Mouse (Mus musculus): ENCODE data around the gene Npas1. TPM values are rescaled to one million over a fixed set of nuclear protein-coding genes. Genes with fewer than 3 reads are reported as not detected.
A peak's percentile ranks its signal among the peaks of the same experiment; 100 is the strongest.

Npas1 gene
- polyA plus RNA-seq, 1 experiment from 2014 or later, result 0.25 TPM

GRCm38 (mm10) chr7:16441241-16441640 lies 36.3 kb downstream of the Npas1 start:
- Histone ChIP-seq H3K27me3 (replicated peaks) (no peaks in the 10 kb centered on the region), H3K4me1 (replicated peaks) (no peaks in the 10 kb centered on the region), H3K9ac (no peak overlapping the region), H3K4me3 (replicated peaks) (no peak overlapping the region), H3K4me2 (replicated peaks) (no peak overlapping the region), H3K36me3 (peaks cover 5% of the 10 kb centered on the region; the same call in 1 of the 2 replicates), H3K27ac (no peak overlapping the region), H3K9me3 (no peaks in the 10 kb centered on the region)
- no peak for ATAC-seq

GRCm38 (mm10) chr7:16435088-16435487 lies 42.4 kb downstream of the Npas1 start:
- no peak overlapping the region for H3K27ac ChIP-seq
- no peak overlapping the region for H3K4me3 ChIP-seq (replicated peaks)
- peaks cover 62% of the 10 kb centered on the region for H3K36me3 ChIP-seq
- no peaks in the 10 kb centered on the region for H3K4me1 ChIP-seq (replicated peaks)
- peak; percentile 29; the same call in 1 of the 2 replicates for ATAC-seq
- H3K4me2 ChIP-seq (replicated peaks), result no peak overlapping the region
- no peaks in the 10 kb centered on the region for H3K27me3 ChIP-seq (replicated peaks)
- no peaks in the 10 kb centered on the region for H3K9me3 ChIP-seq
- WGBS, result 91% methylated on average over 9 of the region's 9 CpGs
- no peak overlapping the region for H3K9ac ChIP-seq

- Histone ChIP-seq H3K4me1 (replicated peaks) (no peaks in the 10 kb centered on the region), H3K36me3 (peaks cover 78% of the 10 kb centered on the region), H3K4me3 (replicated peaks) (no peak overlapping the region), H3K9me3 (no peaks in the 10 kb centered on the region), H3K4me2 (replicated peaks) (no peak overlapping the region), H3K27me3 (replicated peaks) (no peaks in the 10 kb centered on the region), H3K27ac (no peak overlapping the region), H3K9ac (no peak overlapping the region)
- no peak for ATAC-seq
- 66% methylated on average over 3 of the region's 3 CpGs for WGBS
Observed at GRCm38 (mm10) chr7:16433352-16433971, 44.1 kb downstream of the Npas1 start.

GRCm38 (mm10) chr7:16426129-16426729 lies 51.3 kb downstream of the Npas1 start:
- Histone ChIP-seq H3K9ac (no peak overlapping the region), H3K4me2 (replicated peaks) (no peak overlapping the region), H3K27ac (0 out of 2 replicates have a peak overlapping the region, but pooled peaks have one; percentile 27)

GRCm38 (mm10) chr7:16425721-16426120 lies 51.8 kb downstream of the Npas1 start:
- H3K36me3 ChIP-seq, result peaks cover 60% of the 10 kb centered on the region
- H3K4me3 ChIP-seq (replicated peaks), result no peak overlapping the region
- no peak overlapping the region for H3K4me2 ChIP-seq (replicated peaks)
- 0 out of 2 replicates have a peak overlapping the region, but pooled peaks have one; percentile 27 for H3K27ac ChIP-seq
- H3K9ac ChIP-seq, result no peak overlapping the region
- no peaks in the 10 kb centered on the region for H3K9me3 ChIP-seq
- 72% methylated on average over 10 of the region's 10 CpGs for WGBS
- 0 out of 2 replicates have a peak, but pooled peaks cover 6% of the 10 kb centered on the region for H3K4me1 ChIP-seq (replicated peaks)
- no peaks in the 10 kb centered on the region for H3K27me3 ChIP-seq (replicated peaks)
- ATAC-seq, result peak; percentile 66

More at GRCm38 (mm10) chr7:16426129-16426729, 51.3 kb downstream of the Npas1 start:
- no peak overlapping the region for H3K4me3 ChIP-seq (replicated peaks)
- peaks cover 64% of the 10 kb centered on the region for H3K36me3 ChIP-seq
- 0 out of 2 replicates have a peak, but pooled peaks cover 6% of the 10 kb centered on the region for H3K4me1 ChIP-seq (replicated peaks)
- WGBS, result 62% methylated on average over 4 of the region's 4 CpGs
- no peaks in the 10 kb centered on the region for H3K27me3 ChIP-seq (replicated peaks)
- peak; percentile 80 for ATAC-seq
- no peaks in the 10 kb centered on the region for H3K9me3 ChIP-seq

GRCm38 (mm10) chr7:16423731-16424130 lies 53.8 kb downstream of the Npas1 start:
- H3K27me3 ChIP-seq (replicated peaks), result no peaks in the 10 kb centered on the region
- no peak overlapping the region for H3K4me3 ChIP-seq (replicated peaks)
- no peak overlapping the region for H3K4me2 ChIP-seq (replicated peaks)
- no peak for ATAC-seq
- no peaks in the 10 kb centered on the region for H3K9me3 ChIP-seq
- H3K36me3 ChIP-seq, result peaks cover 55% of the 10 kb centered on the region
- H3K9ac ChIP-seq, result no peak overlapping the region
- peaks cover 10% of the 10 kb centered on the region; the same call in 1 of the 2 replicates for H3K4me1 ChIP-seq (replicated peaks)
- no peak overlapping the region for H3K27ac ChIP-seq
- 90% methylated on average over 9 of the region's 9 CpGs for WGBS

- no peak for ATAC-seq
- H3K4me3 ChIP-seq (replicated peaks), result no peak overlapping the region
- peaks cover 10% of the 10 kb centered on the region; the same call in 1 of the 2 replicates for H3K4me1 ChIP-seq (replicated peaks)
- peak overlapping the region; percentile 25; the same call in 1 of the 2 replicates for H3K27ac ChIP-seq
- H3K9me3 ChIP-seq, result no peaks in the 10 kb centered on the region
- no peaks in the 10 kb centered on the region for H3K27me3 ChIP-seq (replicated peaks)
- no peak overlapping the region for H3K4me2 ChIP-seq (replicated peaks)
- H3K9ac ChIP-seq, result no peak overlapping the region
- peaks cover 49% of the 10 kb centered on the region for H3K36me3 ChIP-seq
- WGBS, result 80% methylated on average over 18 of the region's 18 CpGs
Observed at GRCm38 (mm10) chr7:16422222-16422856, 55.2 kb downstream of the Npas1 start.

GRCm38 (mm10) chr7:16420493-16421118 lies 56.9 kb downstream of the Npas1 start:
- H3K27me3 ChIP-seq (replicated peaks), result no peaks in the 10 kb centered on the region
- WGBS, result 74% methylated on average over 8 of the region's 8 CpGs
- H3K4me3 ChIP-seq (replicated peaks), result no peak overlapping the region
- H3K9me3 ChIP-seq, result no peaks in the 10 kb centered on the region
- ATAC-seq, result peak; percentile 91
- H3K27ac ChIP-seq, result peak overlapping the region; percentile 27
- H3K4me1 ChIP-seq (replicated peaks), result peaks cover 10% of the 10 kb centered on the region; the same call in 1 of the 2 replicates
- H3K4me2 ChIP-seq (replicated peaks), result peak overlapping the region; percentile 27
- no peak overlapping the region for H3K9ac ChIP-seq
- peaks cover 39% of the 10 kb centered on the region for H3K36me3 ChIP-seq

- Histone ChIP-seq H3K27ac (no peak overlapping the region), H3K4me3 (replicated peaks) (no peak overlapping the region), H3K4me1 (replicated peaks) (peaks cover 13% of the 10 kb centered on the region; the same call in 1 of the 2 replicates), H3K9ac (no peak overlapping the region), H3K9me3 (no peaks in the 10 kb centered on the region), H3K36me3 (peaks cover 30% of the 10 kb centered on the region), H3K27me3 (replicated peaks) (no peaks in the 10 kb centered on the region), H3K4me2 (replicated peaks) (no peak overlapping the region)
- 83% methylated on average over 5 of the region's 5 CpGs for WGBS
- no peak for ATAC-seq
Observed at GRCm38 (mm10) chr7:16418713-16419112, 58.8 kb downstream of the Npas1 start.

GRCm38 (mm10) chr7:16417141-16417771 lies 60.3 kb downstream of the Npas1 start:
- H3K27ac ChIP-seq, result no peak overlapping the region
- no peak overlapping the region for H3K9ac ChIP-seq
- H3K4me2 ChIP-seq (replicated peaks), result no peak overlapping the region
- ATAC-seq, result no peak
- no peaks in the 10 kb centered on the region for H3K9me3 ChIP-seq
- H3K27me3 ChIP-seq (replicated peaks), result no peaks in the 10 kb centered on the region
- H3K4me3 ChIP-seq (replicated peaks), result no peak overlapping the region
- peaks cover 18% of the 10 kb centered on the region; the same call in 1 of the 2 replicates for H3K4me1 ChIP-seq (replicated peaks)
- H3K36me3 ChIP-seq, result peaks cover 26% of the 10 kb centered on the region
- 90% methylated on average over 10 of the region's 10 CpGs for WGBS

GRCm38 (mm10) chr7:16415426-16415825 lies 62.1 kb downstream of the Npas1 start:
- no peaks in the 10 kb centered on the region for H3K9me3 ChIP-seq
- no peak overlapping the region for H3K4me3 ChIP-seq (replicated peaks)
- peak; percentile 86 for ATAC-seq
- 68% methylated on average over 3 of the region's 3 CpGs for WGBS
- H3K27me3 ChIP-seq (replicated peaks), result no peaks in the 10 kb centered on the region
- peaks cover 20% of the 10 kb centered on the region for H3K36me3 ChIP-seq
- no peak overlapping the region for H3K27ac ChIP-seq
- H3K9ac ChIP-seq, result no peak overlapping the region
- H3K4me1 ChIP-seq (replicated peaks), result peaks cover 18% of the 10 kb centered on the region
- no peak overlapping the region for H3K4me2 ChIP-seq (replicated peaks)

GRCm38 (mm10) chr7:16412930-16413329 lies 64.6 kb downstream of the Npas1 start:
- no peak overlapping the region for H3K4me3 ChIP-seq (replicated peaks)
- no peak for ATAC-seq
- WGBS, result 57% methylated on average over 2 of the region's 2 CpGs
- H3K36me3 ChIP-seq, result peaks cover 5% of the 10 kb centered on the region
- H3K4me1 ChIP-seq (replicated peaks), result peaks cover 13% of the 10 kb centered on the region; the same call in 1 of the 2 replicates
- H3K27me3 ChIP-seq (replicated peaks), result no peaks in the 10 kb centered on the region
- no peak overlapping the region for H3K9ac ChIP-seq
- no peak overlapping the region for H3K27ac ChIP-seq
- no peaks in the 10 kb centered on the region for H3K9me3 ChIP-seq
- no peak overlapping the region for H3K4me2 ChIP-seq (replicated peaks)

Data from intestine, embryonic 15.5 days (tissue).